ENCODE assay signal across 21 mouse cellular contexts in genomic region chrX:38018597-38018996, GRCm38 (mm10). TPM values are rescaled to one million over a fixed set of nuclear protein-coding genes. Genes with fewer than 3 reads are reported as not detected.
DNase-seq lines count a peak whose midpoint lies in the region; ATAC-seq and TF ChIP-seq lines count a peak whose summit lies in the region.
"Not testable (repeated sequence)": the region's sequence is repeated elsewhere in the genome, so short reads cannot be mapped to it uniquely, and the experiment has no call there.
"Had no signal": no experiment of that assay in that cellular context is flagged by ENCODE, and none has a peak within 500 bp of the region (broad histone marks: within the 10 kb centered on the region; RNA-seq: fewer than 3 reads in every experiment).

Gene Btg1-ps1 (minus strand): TSS chrX:38018815.

- H3K4me3 ChIP-seq in CH12.LX (replicated peaks in 1 of 3; ENCODE audit: low read depth in 2 of 3, low read length in 2 of 3, poor library complexity in 1 of 3); heart, postnatal 0 days (ENCODE audit: low read depth, low read length); stomach, postnatal 0 days (ENCODE audit: low read depth, low read length): not testable (repeated sequence)

- DNase-seq in CH12.LX (ENCODE audit: extremely low read depth), result peak; percentile 1
- DNase-seq in Muller cell, postnatal 12 days (ENCODE audit: inconsistent ontology term), result peak; percentile 2
- DNase-seq in heart, postnatal 0 days (ENCODE audit: low spot score), result peak; percentile 37
- peak; percentile 1 to 3 for DNase-seq in heart, postnatal 14 days
- peak; percentile 15 for DNase-seq in stomach, postnatal 0 days (ENCODE audit: low spot score)

- H3K4me2 ChIP-seq in CH12.LX (ENCODE audit: insufficient read depth, low read depth, poor library complexity, severe bottlenecking); heart, postnatal 0 days (ENCODE audit: low read depth, low read length); stomach, postnatal 0 days (replicated peaks; ENCODE audit: low read depth): not testable (repeated sequence)

- H3K27ac ChIP-seq in CH12.LX (ENCODE audit: insufficient read depth, low read depth); heart, postnatal 0 days (ENCODE audit: low read depth); stomach, postnatal 0 days (replicated peaks): not testable (repeated sequence)

- H3K27me3 ChIP-seq in CH12.LX (replicated peaks); heart, postnatal 0 days (ENCODE audit: control insufficient read depth, insufficient read depth, low read length); stomach, postnatal 0 days (ENCODE audit: control insufficient read depth, insufficient read depth, low read length): not testable (repeated sequence)

- not testable (repeated sequence) for TF ChIP-seq EP300 in CH12.LX (IDR thresholded peaks at IDR 0.05; ENCODE audit: low read length); heart, postnatal 0 days (IDR thresholded peaks at IDR 0.05; ENCODE audit: low read depth); stomach, postnatal 0 days (optimal IDR thresholded peaks at IDR 0.05)

- H3K9ac ChIP-seq in CH12.LX (ENCODE audit: insufficient read depth, low read depth); heart, postnatal 0 days (replicated peaks; ENCODE audit: low read depth, low read length); stomach, postnatal 0 days (ENCODE audit: low read length): not testable (repeated sequence)

- dilution Hi-C loops in CH12.LX (cut with MboI; ENCODE audit: extremely low pct_ligation_motif_present, extremely low pct_unique_long_range_greater_than_20kb, low sequenced_read_pairs), result not testable (repeated sequence)

- not testable (repeated sequence) for H3K79me2 ChIP-seq in CH12.LX (replicated peaks; ENCODE audit: control insufficient read depth, extremely low read depth, insufficient read depth, poor library complexity, severe bottlenecking)

- TF ChIP-seq POLR2A in CH12.LX (IDR thresholded peaks at IDR 0.05; ENCODE audit: low read depth, low read length), result not testable (repeated sequence)

- ATAC-seq in heart, postnatal 0 days (ENCODE audit: insufficient read depth, low read depth), result peak; percentile 70
- peak; percentile 47; the same call in 1 of the 2 replicates for ATAC-seq in stomach, postnatal 0 days (ENCODE audit: low FRiP score, low TSS enrichment)

- intact Hi-C loops in heart, postnatal 14 days (cut with DNase I), result not testable (repeated sequence)

- not testable (repeated sequence) for TF ChIP-seq CTCF in CH12.LX (conservative IDR thresholded peaks at IDR 0.05 in 1 of 2, IDR thresholded peaks at IDR 0.05 in 1 of 2; ENCODE audit: low read depth in 2 of 2, low read length in 2 of 2); heart, postnatal 0 days (IDR thresholded peaks at IDR 0.05; ENCODE audit: low read depth); stomach, postnatal 0 days (IDR thresholded peaks at IDR 0.05; ENCODE audit: low read depth)

- in situ Hi-C loops in CH12.LX (cut with MboI; ENCODE audit: low pct_ligation_motif_present, low pct_unique_long_range_greater_than_20kb, low sequenced_read_pairs), result not testable (repeated sequence)

- H3K9me3 ChIP-seq in CH12.LX (replicated peaks; ENCODE audit: low read length); heart, postnatal 0 days (replicated peaks; ENCODE audit: control insufficient read depth, low read length); stomach, postnatal 0 days (ENCODE audit: control insufficient read depth, low read length): not testable (repeated sequence)

- not testable (repeated sequence) for H3K4me1 ChIP-seq in CH12.LX (ENCODE audit: control insufficient read depth in 1 of 2, insufficient read depth in 2 of 2); heart, postnatal 0 days (ENCODE audit: control insufficient read depth, insufficient read depth); stomach, postnatal 0 days (replicated peaks; ENCODE audit: control insufficient read depth, insufficient read depth)

- TF ChIP-seq RAD21 in CH12.LX (IDR thresholded peaks at IDR 0.05; ENCODE audit: low read depth, low read length), result not testable (repeated sequence)

- H3K36me3 ChIP-seq in CH12.LX (replicated peaks in 1 of 2; ENCODE audit: control insufficient read depth in 1 of 2, insufficient read depth in 1 of 2, low read length in 1 of 2); heart, postnatal 0 days (replicated peaks; ENCODE audit: control insufficient read depth, insufficient read depth, low read length); stomach, postnatal 0 days (ENCODE audit: control insufficient read depth, insufficient read depth, low read length): not testable (repeated sequence)

RNA-seq across cellular contexts. Expression of gene Btg1-ps1, which starts in this region (rescaled TPM):
- total RNA-seq in CH12.LX (2012; rRNA removed) (not detected in 2 replicates), CH12.LX (2014; rRNA removed) (not detected in 2 replicates)
- polyA plus RNA-seq in CH12.LX (2012; ENCODE audit: insufficient read length, low read depth), result not detected in 2 replicates
- total RNA-seq in heart, postnatal 0 days (2014; rRNA removed; ENCODE audit: low replicate concordance), result not detected in 2 replicates
- not detected in 2 replicates for polyA plus RNA-seq in heart, postnatal 0 days (2015; fragmentation: Nextera tagmentation; extraction: Ambion mirVana)
- not detected for total RNA-seq in heart, postnatal 14 days (2021)
- polyA plus RNA-seq in stomach, postnatal 0 days (2015; fragmentation: Nextera tagmentation; extraction: Ambion mirVana), result not detected in 2 replicates
- total RNA-seq: adrenal gland, adult 18-20 months; adrenal gland, adult 8-10 months; adrenal gland, postnatal 14 days; adrenal gland, postnatal 36 days; forebrain, postnatal 0 days; G1E had no signal
- polyA plus RNA-seq: CD4-positive, CD25-positive, alpha-beta regulatory T cell, adult 4 months; cerebellum, adult 2 months; cortical plate, adult 2 months; embryonic facial prominence, embryonic 10.5 days; embryonic facial prominence, embryonic 12.5 days; embryonic facial prominence, embryonic 14.5 days; forebrain, embryonic 11.5 days; forebrain, embryonic 13.5 days; forebrain, embryonic 15.5 days; forebrain, postnatal 0 days; G1E; Patski had no signal

Comparison
In these comparisons a context has a peak if more than half of its experiments do, and no peak if none do; other contexts are left out.
1. Peak in DNase-seq in CH12.LX; RNA of the gene not detected or under 1 TPM.
2. Peak in DNase-seq and ATAC-seq in heart, postnatal 0 days; RNA of the gene not detected or under 1 TPM.
3. Peak in DNase-seq in heart, postnatal 14 days; RNA of the gene not detected or under 1 TPM.
4. Peak in DNase-seq and ATAC-seq in stomach, postnatal 0 days; RNA of the gene not detected or under 1 TPM.